Mouse (Mus musculus) embryonic facial prominence, embryonic 13.5 days (tissue): ENCODE measurements around the gene Nfkbib. TPM values are rescaled to one million over a fixed set of nuclear protein-coding genes. Genes with fewer than 3 reads are reported as not detected.

Experiments used
- ATAC-seq: fragments of 200-750 bp; cut with Nextera tagmentation; 2 replicates; pipeline ENCODE4 v1.8.0; 2017; ENCODE audit warnings: low read depth; ENCODE audit not compliant: insufficient number of reproducible peaks, insufficient read depth, low FRiP score, low TSS enrichment
- H3K27ac ChIP-seq: fragments of 300-500 bp; sonication (generic); 2 replicates; pipeline ENCODE4 v1.5.1; 2015; ENCODE audit warnings: moderate library complexity, mild to moderate bottlenecking, inconsistent platforms
- H3K27me3 ChIP-seq: fragments of 300-500 bp; sonication (generic); 2 replicates; pipeline ENCODE4 v1.6.1; 2015; ENCODE audit warnings: mild to moderate bottlenecking, inconsistent platforms
- H3K36me3 ChIP-seq: fragments of 300-500 bp; sonication (generic); 2 replicates; pipeline ENCODE4 v1.6.1; 2015; ENCODE audit warnings: mild to moderate bottlenecking, inconsistent platforms
- H3K4me1 ChIP-seq: fragments of 300-500 bp; sonication (generic); 2 replicates; pipeline ENCODE4 v1.6.1; 2015; ENCODE audit warnings: inconsistent platforms
- H3K4me2 ChIP-seq: fragments of 300-500 bp; sonication (generic); 2 replicates; pipeline ENCODE4 v1.6.1; 2015; ENCODE audit warnings: moderate library complexity, mild to moderate bottlenecking, inconsistent platforms
- H3K4me3 ChIP-seq: fragments of 300-500 bp; sonication (generic); 2 replicates; pipeline ENCODE4 v1.5.1; 2015; ENCODE audit warnings: mild to moderate bottlenecking, inconsistent platforms
- H3K9ac ChIP-seq: fragments of 300-500 bp; sonication (generic); 2 replicates; pipeline ENCODE4 v1.6.1; 2015; ENCODE audit warnings: mild to moderate bottlenecking, inconsistent platforms
- H3K9me3 ChIP-seq: fragments of 300-500 bp; sonication (generic); 2 replicates; pipeline ENCODE4 v1.6.1; 2016; ENCODE audit warnings: inconsistent platforms
- WGBS: fragments of 180-500 bp; shearing (Covaris S2); methylation state at CpG from one replicate; pipeline ENCODE4 v1.1.7; 2015; ENCODE audit warnings: mixed read lengths; 5-methylcytosine and 5-hydroxymethylcytosine counted together
- polyA plus RNA-seq: library from polyadenylated mRNA; unstranded; fragments of >200 nt; fragmentation: Nextera tagmentation; extraction: Ambion mirVana; gene quantifications from 2 replicates; pipeline ENCODE4 v1.2.1, GENCODE M21; 2015

The Nfkbib gene
- polyA plus RNA-seq, 1 experiment from 2014 or later, result 40.5 TPM

- WGBS, result 16% methylated on average over 32 of the region's 32 CpGs
Measured at GRCm38 (mm10) chr7:28796562-28796975, 29.3 kb upstream of the Nfkbib start.

GRCm38 (mm10) chr7:28795832-28796231 lies 28.5 kb upstream of the Nfkbib start:
- Histone ChIP-seq H3K27ac (no peak overlapping the region), H3K4me3 (no peak overlapping the region), H3K4me2 (no peak overlapping the region), H3K36me3 (no peaks in the 10 kb centered on the region), H3K27me3 (no peaks in the 10 kb centered on the region), H3K9me3 (no peaks in the 10 kb centered on the region), H3K9ac (no peak overlapping the region), H3K4me1 (peaks cover 8% of the 10 kb centered on the region)
- ATAC-seq, result no peak
- 74% methylated on average over 15 of the region's 15 CpGs for WGBS

More at GRCm38 (mm10) chr7:28796562-28796975, 29.3 kb upstream of the Nfkbib start:
- no peaks in the 10 kb centered on the region for H3K9me3 ChIP-seq
- H3K4me2 ChIP-seq, result peak overlapping the region; percentile 52
- peak overlapping the region; percentile 27 for H3K4me3 ChIP-seq
- H3K36me3 ChIP-seq, result no peaks in the 10 kb centered on the region
- no peak for ATAC-seq
- H3K27me3 ChIP-seq, result no peaks in the 10 kb centered on the region
- no peak overlapping the region for H3K27ac ChIP-seq
- peaks cover 11% of the 10 kb centered on the region for H3K4me1 ChIP-seq
- H3K9ac ChIP-seq, result peak overlapping the region; percentile 65

GRCm38 (mm10) chr7:28794496-28794895 lies 27.2 kb upstream of the Nfkbib start:
- Histone ChIP-seq H3K27me3 (no peaks in the 10 kb centered on the region), H3K4me2 (no peak overlapping the region), H3K36me3 (no peaks in the 10 kb centered on the region), H3K9me3 (no peaks in the 10 kb centered on the region), H3K4me1 (peaks cover 19% of the 10 kb centered on the region), H3K27ac (no peak overlapping the region), H3K9ac (no peak overlapping the region), H3K4me3 (no peak overlapping the region)
- ATAC-seq, result no peak
- WGBS, result 82% methylated on average over 3 of the region's 3 CpGs

GRCm38 (mm10) chr7:28793834-28794233 lies 26.5 kb upstream of the Nfkbib start:
- no peak overlapping the region for H3K4me3 ChIP-seq
- H3K4me1 ChIP-seq, result peaks cover 26% of the 10 kb centered on the region
- no peak overlapping the region for H3K4me2 ChIP-seq
- H3K9me3 ChIP-seq, result no peaks in the 10 kb centered on the region
- no peak for ATAC-seq
- H3K27me3 ChIP-seq, result no peaks in the 10 kb centered on the region
- no peaks in the 10 kb centered on the region for H3K36me3 ChIP-seq
- WGBS, result 30% methylated on average over 2 of the region's 2 CpGs
- no peak overlapping the region for H3K27ac ChIP-seq
- no peak overlapping the region for H3K9ac ChIP-seq

GRCm38 (mm10) chr7:28792391-28793185 lies 25.3 kb upstream of the Nfkbib start:
- no peak overlapping the region for H3K4me2 ChIP-seq
- no peak overlapping the region for H3K4me3 ChIP-seq
- ATAC-seq, result no peak
- H3K27ac ChIP-seq, result no peak overlapping the region
- H3K36me3 ChIP-seq, result peaks cover 5% of the 10 kb centered on the region
- H3K9me3 ChIP-seq, result no peaks in the 10 kb centered on the region
- WGBS, result 84% methylated on average over 14 of the region's 14 CpGs
- no peaks in the 10 kb centered on the region for H3K27me3 ChIP-seq
- H3K4me1 ChIP-seq, result peaks cover 36% of the 10 kb centered on the region
- no peak overlapping the region for H3K9ac ChIP-seq

- Histone ChIP-seq H3K27ac (no peak overlapping the region), H3K4me1 (peaks cover 33% of the 10 kb centered on the region), H3K27me3 (no peaks in the 10 kb centered on the region), H3K4me3 (no peak overlapping the region), H3K9ac (no peak overlapping the region), H3K4me2 (no peak overlapping the region), H3K36me3 (peaks cover 14% of the 10 kb centered on the region), H3K9me3 (no peaks in the 10 kb centered on the region)
- no peak for ATAC-seq
Measured at GRCm38 (mm10) chr7:28791706-28792105, 24.4 kb upstream of the Nfkbib start.

GRCm38 (mm10) chr7:28790066-28790806 lies 22.9 kb upstream of the Nfkbib start:
- 44% methylated on average over 8 of the region's 8 CpGs for WGBS
- ATAC-seq, result no peak
- Histone ChIP-seq H3K4me3 (no peak overlapping the region), H3K36me3 (peaks cover 27% of the 10 kb centered on the region), H3K4me1 (peaks cover 29% of the 10 kb centered on the region), H3K27me3 (no peaks in the 10 kb centered on the region), H3K9ac (no peak overlapping the region), H3K9me3 (no peaks in the 10 kb centered on the region), H3K4me2 (no peak overlapping the region), H3K27ac (peak overlapping the region; percentile 76)

- Histone ChIP-seq H3K36me3 (peaks cover 37% of the 10 kb centered on the region), H3K27me3 (no peaks in the 10 kb centered on the region), H3K9me3 (no peaks in the 10 kb centered on the region), H3K9ac (no peak overlapping the region), H3K4me3 (no peak overlapping the region), H3K4me1 (peaks cover 29% of the 10 kb centered on the region), H3K27ac (peak overlapping the region; percentile 76), H3K4me2 (no peak overlapping the region)
- ATAC-seq, result no peak
- 35% methylated on average over 3 of the region's 3 CpGs for WGBS
Measured at GRCm38 (mm10) chr7:28789235-28789634, 21.9 kb upstream of the Nfkbib start.

GRCm38 (mm10) chr7:28788307-28789195 lies 21.2 kb upstream of the Nfkbib start, which contains the start of gene Rinl:
TSS of gene Rinl (plus strand) at chr7:28788969.
- Histone ChIP-seq H3K4me3 (no peak within 1 kb of the TSS), H3K36me3 (peaks cover 43% of the 10 kb centered on the region), H3K4me1 (peaks cover 29% of the 10 kb centered on the region), H3K4me2 (no peak within 1 kb of the TSS), H3K9me3 (no peaks in the 10 kb centered on the region), H3K9ac (no peak within 1 kb of the TSS; the same call in 1 of the 2 replicates), H3K27me3 (no peaks in the 10 kb centered on the region), H3K27ac (peak within 1 kb of the TSS; percentile 76)
- WGBS, result 53% methylated on average over 5 of the region's 5 CpGs
- no peak for ATAC-seq

- H3K27ac ChIP-seq, result peak overlapping the region; percentile 76; the same call in 1 of the 2 replicates
- no peak overlapping the region for H3K4me2 ChIP-seq
- H3K9ac ChIP-seq, result no peak overlapping the region
- no peaks in the 10 kb centered on the region for H3K9me3 ChIP-seq
- WGBS, result 88% methylated on average over 9 of the region's 9 CpGs
- H3K4me1 ChIP-seq, result peaks cover 29% of the 10 kb centered on the region
- no peak for ATAC-seq
- no peak overlapping the region for H3K4me3 ChIP-seq
- H3K27me3 ChIP-seq, result no peaks in the 10 kb centered on the region
- peaks cover 49% of the 10 kb centered on the region for H3K36me3 ChIP-seq
Measured at GRCm38 (mm10) chr7:28787884-28788283, 20.6 kb upstream of the Nfkbib start.

GRCm38 (mm10) chr7:28785161-28785560 lies 17.8 kb upstream of the Nfkbib start:
- no peak overlapping the region for H3K27ac ChIP-seq
- H3K9me3 ChIP-seq, result no peaks in the 10 kb centered on the region
- ATAC-seq, result no peak
- H3K36me3 ChIP-seq, result peaks cover 53% of the 10 kb centered on the region
- 76% methylated on average over 5 of the region's 5 CpGs for WGBS
- H3K4me2 ChIP-seq, result no peak overlapping the region
- H3K4me1 ChIP-seq, result peaks cover 36% of the 10 kb centered on the region
- H3K9ac ChIP-seq, result no peak overlapping the region
- H3K4me3 ChIP-seq, result no peak overlapping the region
- no peaks in the 10 kb centered on the region for H3K27me3 ChIP-seq
